Mouse (Mus musculus) T-cell, adult 2 months (primary cell): ENCODE measurements around the gene Mroh7.
A peak's percentile ranks its signal among the peaks of the same experiment; 100 is the strongest.

Source experiments
- DNase-seq: peaks from one replicate; pipeline ENCODE4 v3.0.0; 2022; ENCODE audit warnings: low spot score

Mroh7 gene

DNA sequence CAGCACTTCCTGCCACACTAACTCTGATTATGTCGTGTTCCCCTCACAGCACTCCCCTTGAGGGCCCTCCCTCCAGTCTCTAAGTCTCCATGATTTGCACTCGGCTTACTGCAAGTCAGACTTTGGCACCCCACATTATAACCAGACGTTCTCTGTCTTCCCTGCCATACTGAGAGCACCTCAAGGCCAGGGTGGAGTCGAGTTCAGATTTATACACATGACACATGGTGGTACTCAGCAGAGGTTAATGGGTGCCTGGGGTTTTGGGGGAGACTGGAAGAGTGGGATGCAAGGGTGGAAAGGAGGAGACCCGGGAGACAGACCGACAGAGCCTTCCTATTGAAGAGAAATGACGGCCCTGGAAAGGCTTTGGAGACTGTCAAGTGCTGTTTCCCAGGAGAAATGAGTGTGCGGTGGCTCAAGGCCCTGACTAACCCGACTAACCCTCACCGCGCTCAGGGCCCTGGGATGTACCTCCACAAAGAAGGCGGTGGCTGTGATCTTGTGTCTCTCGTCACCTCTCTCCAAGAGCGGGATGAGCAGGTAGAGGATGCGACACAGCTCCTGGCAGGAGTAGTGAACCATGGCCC, 36.8 kb downstream of the Mroh7 start:
- no peak for DNase-seq

DNA sequence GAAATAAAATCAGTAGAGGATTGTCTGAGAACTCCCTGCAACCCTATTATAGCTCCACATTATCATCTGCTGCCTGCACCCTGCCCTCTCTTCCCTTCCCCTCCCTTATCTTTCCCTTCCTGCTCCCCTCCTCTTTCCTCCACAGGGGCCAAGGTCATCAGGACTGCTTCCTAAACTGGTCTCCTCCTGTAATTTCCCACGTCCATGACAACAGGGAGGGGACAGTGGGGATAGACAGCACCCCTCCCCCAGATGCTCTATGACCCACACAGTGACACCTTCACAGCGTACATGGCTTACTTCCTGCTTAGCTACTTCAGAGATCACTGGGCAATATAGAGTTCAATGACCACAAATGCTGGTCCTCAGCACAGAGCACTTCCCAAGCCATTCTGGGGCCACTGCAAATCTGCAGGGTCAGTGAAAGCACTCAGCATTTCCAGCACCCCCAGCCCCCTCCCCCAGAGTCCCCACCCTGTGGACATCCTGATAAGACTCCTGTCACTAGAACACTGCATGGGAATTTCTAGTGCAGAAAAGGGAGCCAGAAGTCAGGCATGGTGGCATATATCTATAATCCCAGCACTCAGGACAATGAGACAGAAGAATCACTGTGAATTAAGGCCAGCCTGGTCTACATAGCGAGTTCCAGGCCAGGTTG, 42.0 kb downstream of the Mroh7 start:
- DNase-seq: no peak

DNA sequence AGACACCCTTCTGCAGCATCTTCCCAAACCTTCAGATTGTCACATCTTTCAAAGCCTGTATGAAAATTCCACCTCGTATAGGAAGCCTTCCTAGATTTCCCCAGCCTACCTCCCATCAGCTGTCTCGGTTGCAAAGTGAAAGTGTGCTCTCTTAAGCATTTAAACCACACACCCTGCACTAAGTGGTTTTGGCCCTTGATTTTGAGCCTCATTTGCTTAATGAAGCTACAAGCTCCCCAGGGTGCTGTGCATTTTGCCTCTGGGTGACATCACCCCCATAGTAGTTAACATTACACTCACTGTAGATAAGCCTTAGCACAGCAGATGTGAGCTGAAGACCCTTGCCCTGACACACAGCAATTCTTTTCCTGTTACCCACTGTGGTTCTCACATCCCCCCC, 49.8 kb downstream of the Mroh7 start:
- DNase-seq: no peak

DNA sequence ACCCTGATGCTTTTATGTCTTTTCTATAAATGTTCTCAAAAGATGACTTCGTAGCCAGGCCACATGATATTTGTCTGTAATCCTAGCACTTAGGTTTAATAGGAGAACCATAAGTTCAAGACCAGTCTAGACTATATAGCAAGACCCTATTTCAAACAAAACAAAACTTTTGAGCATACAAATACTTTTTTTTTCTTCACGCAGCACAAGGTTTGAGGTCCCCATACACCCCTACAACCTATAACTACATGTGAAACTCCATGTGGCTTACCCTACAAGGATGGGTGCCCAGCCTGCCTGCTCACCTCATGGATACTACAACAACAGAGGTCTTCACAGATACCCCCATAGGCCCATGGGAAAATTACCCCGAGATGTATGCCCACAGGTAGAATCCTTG, 51.6 kb downstream of the Mroh7 start:
- no peak for DNase-seq

DNA sequence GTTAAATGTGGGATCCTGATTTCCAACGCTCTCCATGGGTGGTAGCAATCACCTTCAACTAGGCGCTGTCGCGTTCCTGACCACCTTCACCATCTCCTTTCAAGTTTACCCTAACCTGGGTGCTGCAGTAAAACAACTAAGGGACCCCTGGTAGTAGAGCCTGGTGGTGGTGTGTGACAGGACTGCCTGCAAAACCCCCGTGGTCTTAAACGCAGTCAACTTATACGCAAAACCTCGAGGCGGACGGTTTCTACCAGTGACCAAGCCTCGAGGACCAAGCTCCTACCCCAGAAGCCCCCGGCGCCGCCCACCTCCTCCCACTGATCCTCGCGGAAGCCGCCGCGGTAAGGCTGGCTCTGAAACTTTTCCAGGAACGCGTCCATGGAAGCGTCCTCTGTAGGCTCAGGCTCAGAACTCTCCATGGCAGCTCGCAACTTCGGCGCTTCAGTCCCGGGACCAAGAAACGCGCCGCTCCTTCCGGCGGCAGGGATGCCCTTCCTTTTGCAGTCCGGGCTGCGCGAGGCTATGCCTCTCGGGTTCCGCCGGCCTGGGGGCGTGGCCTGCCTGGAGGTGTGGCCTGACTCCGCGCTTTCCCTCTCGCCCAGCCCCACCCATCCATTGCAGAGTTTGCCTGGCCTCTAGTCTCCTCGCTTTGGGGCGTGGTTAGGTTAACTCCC, 52.1 kb downstream of the Mroh7 start, which contains the start of gene Ttc4:
Ttc4 (minus strand) TSS at position 503 of the 677 bp plus-strand sequence.
- peak; percentile 91 for DNase-seq

DNA sequence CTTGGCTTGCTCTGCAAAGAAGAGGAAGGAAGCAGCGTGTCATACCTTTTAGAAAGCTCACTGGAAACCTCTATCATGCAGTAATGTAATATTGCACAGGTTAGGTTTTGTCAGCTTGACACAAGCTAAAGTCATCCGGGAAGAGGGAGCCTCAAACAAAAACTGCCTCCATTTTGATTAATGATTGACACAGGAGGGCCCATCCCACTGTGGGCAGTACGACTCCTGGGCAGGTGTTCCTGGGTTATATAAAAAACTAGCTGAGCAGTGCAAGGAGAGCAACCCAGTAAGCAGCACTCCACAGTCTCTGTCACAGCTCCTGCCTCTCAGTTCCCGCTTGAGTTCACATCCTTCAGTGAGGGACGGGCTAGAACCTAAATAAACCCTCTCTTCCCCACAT, 54.0 kb downstream of the Mroh7 start:
- no peak for DNase-seq

DNA sequence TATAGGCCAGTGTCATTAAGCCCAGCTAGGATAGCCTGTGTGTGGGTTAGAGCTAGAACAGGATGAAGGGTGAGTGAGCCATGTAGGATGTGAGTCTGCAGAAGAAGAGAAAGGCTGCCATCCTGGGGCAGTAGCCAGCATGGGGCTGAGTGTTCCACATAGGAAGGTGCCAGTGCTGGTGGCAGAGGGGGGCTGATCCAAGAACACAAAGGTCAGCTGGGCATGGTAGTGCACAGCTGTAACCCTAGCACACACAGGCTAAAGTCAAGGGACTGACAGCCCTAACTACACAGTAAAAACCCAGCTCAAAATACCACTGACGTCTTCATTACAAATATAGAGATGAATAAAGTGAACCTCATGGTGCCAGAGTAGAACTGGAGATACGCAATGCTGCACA, 64.2 kb downstream of the Mroh7 start:
- no peak for DNase-seq

DNA sequence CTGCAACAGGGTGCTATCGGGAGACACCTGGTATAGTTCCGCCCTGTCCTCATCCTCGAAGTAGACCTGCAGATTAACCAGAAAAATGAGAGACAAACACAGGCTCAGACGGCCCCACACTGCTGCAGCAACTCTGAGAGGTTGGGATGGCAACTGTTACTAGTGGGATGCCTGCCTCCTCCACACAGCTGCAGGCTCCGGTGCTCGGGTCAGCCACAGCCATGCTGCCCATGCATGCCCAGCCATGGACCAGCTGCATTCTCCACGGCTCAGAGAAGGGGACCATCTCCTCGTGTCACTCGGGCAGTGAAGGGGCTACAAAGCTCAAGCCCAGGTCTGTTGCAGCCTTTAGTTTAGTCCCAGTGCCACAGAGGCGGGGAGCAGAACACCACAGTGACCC, 65.1 kb downstream of the Mroh7 start:
- DNase-seq: no peak

DNA sequence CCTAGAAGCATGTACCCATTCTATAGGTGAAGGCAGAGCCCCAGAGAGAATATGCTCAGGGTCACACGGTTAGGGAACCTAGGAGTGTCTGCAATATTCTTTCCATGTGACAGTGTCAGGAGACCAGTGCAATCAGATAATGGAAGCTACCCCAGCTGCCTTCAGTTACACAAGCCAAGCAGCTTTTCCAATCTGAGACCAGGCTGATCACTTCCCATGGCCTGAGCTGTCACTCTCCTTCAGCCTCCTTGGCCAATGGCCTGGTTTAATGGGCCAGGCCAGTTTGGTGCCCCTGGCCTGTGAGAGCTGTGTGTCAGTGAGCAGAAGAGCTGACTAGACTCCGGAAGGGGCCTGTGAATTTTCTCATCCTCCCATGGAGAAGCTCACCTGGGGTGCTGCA, 65.5 kb downstream of the Mroh7 start:
- DNase-seq: no peak

DNA sequence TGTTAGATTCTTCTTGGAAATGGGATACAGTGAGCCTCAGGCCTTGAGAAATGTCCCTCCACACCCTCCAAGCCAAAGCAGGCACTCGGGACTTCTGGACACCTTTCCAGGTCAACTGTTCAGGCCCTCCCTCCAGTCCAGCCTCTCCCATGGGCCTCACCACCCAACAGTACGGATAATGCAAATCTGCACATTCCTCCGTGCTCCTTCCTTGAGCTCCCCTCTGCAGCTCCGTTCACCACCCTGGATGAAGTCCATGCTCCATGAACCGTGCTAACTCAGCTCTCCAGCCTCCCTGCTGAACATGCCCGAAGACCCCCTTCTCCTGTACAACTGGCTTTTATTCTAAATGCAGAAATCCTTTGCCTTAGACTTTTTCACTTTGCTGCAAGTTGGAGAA, 66.0 kb downstream of the Mroh7 start:
- DNase-seq: no peak

DNA sequence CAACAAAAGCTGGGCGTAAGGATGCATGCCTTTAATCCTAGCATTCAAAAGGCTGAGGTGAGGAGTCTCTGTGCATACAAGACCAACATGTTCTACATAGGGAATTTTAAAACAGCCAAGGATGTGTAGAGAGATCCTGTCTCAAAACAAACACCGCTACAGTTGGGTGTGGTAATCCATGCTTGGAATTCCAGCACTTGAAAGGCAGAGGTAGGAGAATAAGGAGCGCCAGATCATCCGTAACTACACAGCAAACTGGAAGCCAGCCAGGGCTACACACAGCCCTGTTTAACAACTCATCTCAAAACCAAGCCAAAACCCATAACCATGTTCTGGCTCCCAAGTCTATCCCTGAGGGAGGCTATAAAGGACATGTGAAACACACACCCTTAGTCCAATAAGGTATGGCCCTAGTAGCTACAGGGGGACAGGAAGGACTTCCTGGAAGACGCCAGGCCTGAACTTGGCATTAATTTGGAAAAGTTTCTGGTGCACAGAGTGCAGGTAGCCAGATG, 66.7 kb downstream of the Mroh7 start:
- DNase-seq: no peak

DNA sequence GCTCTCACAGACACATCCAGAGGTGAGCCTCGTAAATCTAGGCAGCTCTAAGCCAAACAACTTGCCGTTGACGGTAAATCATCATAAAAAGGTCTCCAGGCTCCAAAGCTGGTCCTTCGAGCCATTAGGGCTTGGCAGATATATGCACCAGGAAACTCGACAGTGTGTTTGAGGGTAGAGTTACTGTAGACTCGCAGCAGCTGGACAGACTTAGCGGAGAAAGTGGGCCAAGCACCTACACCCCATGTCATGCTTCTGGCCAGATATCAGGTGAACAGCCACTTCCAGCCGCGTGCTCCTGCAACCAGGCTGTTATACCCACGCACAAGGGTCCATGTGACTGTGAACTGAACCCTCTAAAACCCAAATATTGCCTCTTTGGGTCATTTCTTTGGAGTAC, 75.0 kb downstream of the Mroh7 start:
- no peak for DNase-seq

DNA sequence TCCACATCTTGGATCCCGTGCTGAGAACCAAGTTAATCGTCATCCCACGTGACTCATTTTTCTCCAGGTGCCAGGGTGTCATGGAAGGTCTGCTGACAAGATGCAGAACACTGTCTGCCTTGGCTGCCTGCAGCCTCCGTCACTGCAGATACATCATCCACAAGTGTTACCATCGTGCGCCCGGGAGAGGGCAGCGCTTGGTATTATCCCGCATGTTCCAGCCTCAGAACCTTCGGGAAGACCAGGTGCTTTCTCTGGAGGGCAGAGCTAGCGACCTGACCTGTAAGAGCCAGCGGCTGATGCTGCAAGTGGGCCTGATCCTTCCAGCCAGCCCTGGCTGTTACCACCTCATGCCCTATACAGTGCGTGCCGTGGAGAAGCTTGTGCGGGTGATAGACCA, 77.7 kb downstream of the Mroh7 start:
- DNase-seq: no peak

DNA sequence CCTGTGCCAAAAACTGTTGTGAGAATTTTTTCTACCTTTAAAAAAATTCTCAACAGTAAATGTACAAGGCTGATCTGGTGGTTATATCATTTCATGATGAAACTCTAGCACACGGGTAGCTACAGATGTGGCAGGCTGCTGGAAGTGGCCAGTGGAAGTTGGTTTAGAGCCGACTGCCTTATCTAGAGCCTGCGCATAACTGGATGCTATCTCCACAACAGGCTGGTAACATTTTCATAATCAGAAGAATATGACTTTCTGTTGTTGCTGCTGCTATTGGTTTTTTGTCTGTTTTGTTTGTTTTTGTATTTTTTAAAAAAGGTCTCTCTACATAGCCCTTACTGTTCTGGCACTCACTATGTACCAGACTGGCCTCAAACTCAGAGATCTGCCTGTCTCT, 78.2 kb downstream of the Mroh7 start:
- DNase-seq: no peak

DNA sequence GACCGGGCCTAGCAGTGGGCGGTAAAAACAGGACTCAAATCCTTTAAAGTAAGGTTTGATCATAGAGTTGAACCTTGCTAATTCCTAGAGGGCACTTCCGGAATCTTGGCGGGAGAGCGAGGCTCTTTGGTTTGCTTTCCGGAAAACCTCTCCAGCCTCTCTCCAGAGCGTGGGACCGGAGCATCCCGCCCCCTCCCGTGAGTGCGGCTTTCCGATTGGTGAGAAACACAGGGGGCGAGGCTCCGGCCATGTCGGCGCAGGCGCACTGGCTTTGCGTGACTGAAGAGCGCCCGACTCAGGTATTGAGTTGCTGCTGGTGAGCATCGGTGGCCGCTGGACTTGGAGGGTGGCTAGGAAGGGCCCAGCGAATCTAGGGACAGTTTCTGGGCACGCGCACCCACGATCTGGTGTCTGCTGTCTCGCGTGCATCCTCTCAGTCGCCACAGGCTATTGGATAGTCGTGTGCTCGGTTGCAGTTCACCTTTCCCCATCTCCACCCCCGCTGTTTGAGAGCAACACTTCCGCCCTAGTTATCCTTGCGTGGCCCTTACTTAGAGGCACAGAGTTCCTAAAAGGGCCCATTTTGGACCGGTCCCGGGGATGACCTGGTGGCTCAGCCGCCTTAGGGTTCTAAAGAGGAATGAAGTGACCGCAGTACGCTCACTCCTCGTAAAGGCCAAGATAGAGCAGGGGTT, 79.7 kb downstream of the Mroh7 start, which contains the start of gene Pars2:
Pars2 (plus strand) TSS at position 237 of the 695 bp plus-strand sequence.
- peak; percentile 98 for DNase-seq

DNA sequence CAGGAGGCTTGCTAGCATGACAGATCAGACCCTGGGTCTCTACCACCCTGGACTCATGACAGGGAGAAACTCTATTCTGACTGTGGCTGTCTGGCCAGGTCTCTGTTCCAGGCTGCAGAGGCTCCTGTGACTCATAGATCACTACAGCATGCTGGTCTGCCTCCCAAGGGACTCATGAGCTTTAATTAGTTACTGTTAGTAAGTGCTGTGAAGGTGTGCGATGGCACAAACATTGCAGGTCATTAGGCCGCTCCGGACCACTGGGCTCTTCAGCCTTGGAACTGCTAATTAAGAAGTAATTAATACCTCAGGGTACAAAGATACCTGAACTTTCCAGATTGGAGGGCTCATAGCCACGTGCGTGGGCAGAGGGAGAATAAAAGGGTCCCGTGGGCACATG, 83.6 kb downstream of the Mroh7 start:
- no peak for DNase-seq

DNA sequence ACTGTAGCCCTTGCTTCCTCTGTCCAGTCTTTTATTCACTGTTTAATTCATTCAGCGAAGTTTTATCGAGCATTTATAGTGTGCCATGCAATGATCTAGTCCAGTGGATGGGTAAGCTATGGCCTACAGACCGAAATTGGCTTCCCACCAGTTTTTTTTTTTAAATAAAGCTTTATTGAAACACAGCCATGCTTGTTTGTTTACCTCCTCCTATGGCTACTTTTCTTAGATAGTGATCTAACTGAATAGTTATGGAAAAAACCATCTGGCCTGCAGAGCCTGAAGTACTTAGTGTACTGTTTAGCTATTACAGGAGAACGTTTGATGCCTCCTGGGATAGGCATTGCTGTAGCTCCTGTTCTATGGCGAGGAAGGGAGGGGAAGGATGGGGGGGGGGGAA, 84.9 kb downstream of the Mroh7 start:
- no peak for DNase-seq

DNA sequence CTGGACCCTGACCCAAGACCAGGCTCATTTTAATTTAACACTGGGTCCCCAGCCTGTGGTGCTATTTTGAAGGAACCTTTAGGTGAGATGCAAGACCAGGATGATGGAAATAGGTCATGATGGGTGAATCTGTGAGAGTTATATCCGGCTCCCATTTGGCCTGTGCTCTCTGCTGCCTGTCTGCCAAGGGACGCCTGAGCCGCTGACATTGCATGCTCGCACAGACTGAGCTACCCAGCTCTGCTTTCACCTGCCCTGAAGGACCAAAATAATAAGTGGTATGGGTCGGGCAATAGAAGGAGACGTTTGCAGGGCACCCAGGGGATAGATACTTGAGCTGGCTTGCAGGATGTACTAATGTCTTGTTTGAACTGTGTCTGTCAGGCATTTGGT, 86.5 kb downstream of the Mroh7 start:
- no peak for DNase-seq

DNA sequence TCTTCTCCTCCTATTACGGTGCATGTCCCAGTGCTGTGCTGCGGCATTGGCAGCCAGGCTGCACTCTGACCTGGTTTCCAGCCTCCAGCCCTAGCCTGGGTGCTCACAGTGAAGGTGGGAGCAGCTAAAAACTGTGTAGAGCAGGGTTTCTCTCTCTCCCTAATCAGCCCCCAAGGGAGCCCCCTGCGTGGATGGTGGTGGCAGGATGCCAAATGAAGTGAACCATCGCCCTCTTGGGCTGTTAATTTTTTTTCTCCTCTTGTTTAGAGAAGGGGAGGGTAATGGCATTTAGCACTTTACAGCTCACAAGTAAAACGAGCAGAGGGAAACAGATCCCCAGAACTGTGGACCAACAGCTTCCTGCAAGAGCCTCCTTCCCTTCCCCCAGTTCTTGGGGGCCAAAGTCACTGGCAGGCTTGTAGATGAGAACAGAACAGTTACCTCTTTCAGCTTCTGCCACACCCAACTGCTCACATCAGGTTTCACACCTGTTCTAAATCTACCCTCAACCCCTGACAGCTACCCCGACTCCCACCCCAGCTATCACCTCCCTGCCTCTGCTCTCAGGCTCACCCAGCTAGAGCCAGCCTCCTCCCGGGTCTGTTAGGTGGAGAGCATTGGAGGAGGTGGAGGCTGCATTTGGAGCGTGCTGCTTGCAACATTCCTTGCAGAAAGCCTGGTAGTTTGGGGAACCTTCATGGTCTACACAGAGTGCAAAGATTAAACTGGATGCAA, 87.1 kb downstream of the Mroh7 start:
- no peak for DNase-seq

DNA sequence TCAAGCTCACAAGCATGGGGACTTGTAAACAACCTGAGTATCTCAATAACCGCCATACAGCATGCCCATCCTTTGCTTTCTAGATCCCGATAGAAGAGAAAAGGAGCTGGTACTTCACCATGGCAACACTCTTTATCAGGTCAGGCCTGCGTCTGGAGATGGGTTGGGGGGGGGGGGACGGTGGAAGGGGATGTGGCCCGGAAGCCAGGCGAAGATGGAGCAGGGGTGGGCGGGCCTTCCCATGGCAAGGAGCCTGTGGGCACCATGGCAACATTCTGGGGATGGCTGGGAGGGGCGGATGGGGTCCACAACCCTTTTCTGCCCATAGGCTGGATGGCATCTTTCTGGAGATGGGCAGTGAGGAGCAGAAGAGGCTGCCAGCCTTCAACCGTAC, 96.6 kb downstream of the Mroh7 start:
- DNase-seq: no peak

DNA sequence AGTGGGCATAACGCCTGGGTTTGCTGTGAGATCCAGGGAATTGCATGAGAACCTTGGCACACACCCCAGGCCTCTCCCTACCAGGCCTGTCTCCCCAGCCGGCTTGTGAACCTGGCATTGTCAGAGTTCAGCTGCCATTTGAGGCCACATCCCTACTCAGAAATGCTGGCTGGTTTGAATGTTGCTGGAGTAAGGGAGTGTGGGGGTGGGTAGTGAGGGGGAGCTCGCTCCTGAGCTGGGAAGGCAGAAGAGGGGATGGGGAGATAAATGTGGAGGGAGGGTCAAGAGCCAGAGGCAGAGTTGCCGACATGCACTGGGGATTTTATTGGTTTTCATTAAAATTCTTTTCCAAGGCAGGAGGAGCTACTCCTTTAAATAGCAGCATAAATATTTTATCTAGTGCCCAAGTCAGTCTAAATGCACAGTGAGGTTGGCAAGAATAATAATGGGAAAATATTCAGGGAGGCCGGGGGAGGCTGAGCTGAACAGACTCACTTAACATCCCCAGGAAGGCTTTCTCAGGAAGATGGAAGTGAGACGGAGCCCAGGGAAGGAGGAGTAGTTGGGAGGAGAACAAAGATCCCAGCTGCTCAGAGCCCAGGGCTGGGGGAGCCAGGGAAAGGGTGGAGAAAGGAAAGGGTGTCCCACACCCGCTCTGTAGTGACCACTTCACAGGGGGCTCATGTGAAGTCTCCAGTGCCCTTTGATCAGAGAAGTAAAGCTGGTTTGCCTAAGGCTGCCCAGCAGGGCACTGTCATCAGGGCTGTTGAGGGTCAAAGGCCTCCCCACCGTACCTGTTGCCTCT, 97.2 kb downstream of the Mroh7 start:
- DNase-seq: no peak
